Mouse (Mus musculus) right cerebral cortex, postnatal 36 days (tissue): ENCODE measurements at regions not wholly inside any gene's neighbourhood (a gene's known extent, or its start where the extent isn't known, plus 50 kb on each side); places are given as distances from the start of the nearest gene placed in this dataset.
A peak's percentile ranks its signal among the peaks of the same experiment; 100 is the strongest.

Experiments used
- DNase-seq, 2 experiments: peaks; one replicate each; pipeline ENCODE4 v3.0.0; 2022; ENCODE audit warnings: low spot score in 2 of 2, mixed read lengths in 1 of 2

- DNase-seq: no peak
Measured at GRCm38 (mm10) chr5:83890619-83891185, 526.5 kb downstream of the Epha5 start.

GRCm38 (mm10) chr5:83872052-83872451 is 517.1 kb upstream of the Tecrl start:
- DNase-seq: no peak

- DNase-seq: no peak
Measured at GRCm38 (mm10) chr5:83868359-83868758, 513.4 kb upstream of the Tecrl start.

GRCm38 (mm10) chr5:83861674-83862073 is 506.7 kb upstream of the Tecrl start:
- no peak for DNase-seq

- no peak for DNase-seq
Measured at GRCm38 (mm10) chr5:83852022-83852421, 497.0 kb upstream of the Tecrl start.

- peak in 1 of 2 experiments; percentile 19 for DNase-seq
Measured at GRCm38 (mm10) chr5:83826561-83826960, 471.6 kb upstream of the Tecrl start.

GRCm38 (mm10) chr5:83824838-83825466 is 470.0 kb upstream of the Tecrl start:
- DNase-seq: no peak

- DNase-seq: no peak
Measured at GRCm38 (mm10) chr5:83811309-83811708, 456.3 kb upstream of the Tecrl start.

- DNase-seq: peak in 1 of 2 experiments; percentile 3
Measured at GRCm38 (mm10) chr5:83800028-83800427, 445.0 kb upstream of the Tecrl start.

GRCm38 (mm10) chr5:83780419-83780818 is 425.4 kb upstream of the Tecrl start:
- DNase-seq: no peak

GRCm38 (mm10) chr5:83778310-83778972 is 423.4 kb upstream of the Tecrl start:
- DNase-seq: no peak

- DNase-seq: no peak
Measured at GRCm38 (mm10) chr5:83741913-83742312, 386.9 kb upstream of the Tecrl start.

- no peak for DNase-seq
Measured at GRCm38 (mm10) chr5:83695383-83695782, 340.4 kb upstream of the Tecrl start.

GRCm38 (mm10) chr5:83692286-83692685 is 337.3 kb upstream of the Tecrl start:
- DNase-seq: no peak

GRCm38 (mm10) chr5:83678373-83678772 is 323.4 kb upstream of the Tecrl start:
- DNase-seq: no peak

GRCm38 (mm10) chr5:83659091-83659490 is 304.1 kb upstream of the Tecrl start:
- DNase-seq: no peak

GRCm38 (mm10) chr5:83651329-83651728 is 296.3 kb upstream of the Tecrl start:
- no peak for DNase-seq

- no peak for DNase-seq
Measured at GRCm38 (mm10) chr5:83622612-83623374, 267.8 kb upstream of the Tecrl start.

- DNase-seq: no peak
Measured at GRCm38 (mm10) chr5:83610777-83611176, 255.8 kb upstream of the Tecrl start.

- no peak for DNase-seq
Measured at GRCm38 (mm10) chr5:83593289-83593610, 238.3 kb upstream of the Tecrl start.

- no peak for DNase-seq
Measured at GRCm38 (mm10) chr5:83592587-83593288, 237.7 kb upstream of the Tecrl start.
